Mouse (Mus musculus): ENCODE measurements around the gene Elp6.
A peak's percentile ranks its signal among the peaks of the same experiment; 100 is the strongest.
"Not testable (repeated sequence)": the region's sequence is repeated elsewhere in the genome, so short reads cannot be mapped to it uniquely, and the experiment has no call there.

The Elp6 gene

DNA sequence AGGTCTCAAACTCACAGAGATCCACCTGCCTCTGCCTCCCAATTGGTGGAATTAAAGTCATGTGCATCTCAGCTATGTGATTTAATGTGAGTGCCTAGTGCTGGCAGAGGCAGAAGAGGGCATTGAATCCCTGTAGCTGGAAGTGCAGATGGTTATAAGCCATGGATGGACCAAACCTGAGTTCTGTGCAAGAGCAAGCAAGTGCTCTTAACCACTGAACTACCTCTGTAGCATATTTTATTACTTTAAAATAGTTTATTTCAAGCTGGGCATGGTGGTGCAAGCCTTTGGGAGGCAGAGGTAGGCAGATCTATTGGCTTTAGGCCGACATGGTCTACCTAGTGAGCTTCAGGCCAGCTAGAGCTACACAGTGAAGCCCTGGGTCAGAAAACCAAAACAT lies 19.2 kb downstream of the Elp6 start:
- Histone ChIP-seq H3K36me3 (ENCODE audit: insufficient read depth, low read length) (peaks cover 26% of the 10 kb centered on the region), H3K9me3 (ENCODE audit: low read length) (no peaks in the 10 kb centered on the region; the same call in 1 of the 2 replicates), H3K4me1 (replicated peaks; ENCODE audit: low read depth, low read length) (peaks cover 31% of the 10 kb centered on the region), H3K4me3 (replicated peaks; ENCODE audit: low read length) (no peak overlapping the region), H3K27me3 (ENCODE audit: insufficient read depth, low read length) (peaks cover 79% of the 10 kb centered on the region)
- TF ChIP-seq POU5F1 (IDR thresholded peaks at IDR 0.05; ENCODE audit: borderline replicate concordance, low read length) (no peak), NANOG (IDR thresholded peaks at IDR 0.05; ENCODE audit: borderline replicate concordance, low read length) (no peak), CTCF (conservative IDR thresholded peaks at IDR 0.05; ENCODE audit: low read length) (no peak)

DNA sequence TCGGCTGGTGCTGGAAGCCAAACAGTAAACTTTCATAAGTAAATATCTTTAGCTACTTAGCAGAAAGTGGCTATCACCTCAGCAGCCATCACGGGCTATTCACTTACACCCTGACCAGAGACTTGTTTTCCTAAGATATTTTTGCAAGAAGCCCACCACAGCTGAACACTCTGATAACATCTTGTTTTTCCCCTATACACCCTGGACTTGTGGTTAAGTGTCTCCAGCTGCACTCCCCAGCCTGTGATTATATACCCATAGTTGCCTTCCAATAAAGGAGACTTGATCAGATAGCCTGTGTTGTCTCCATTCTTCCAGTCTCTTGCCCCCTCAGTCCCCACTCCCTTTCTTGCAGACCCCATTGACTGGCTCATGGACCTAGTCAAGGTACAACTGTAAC lies 23.2 kb downstream of the Elp6 start:
- Histone ChIP-seq H3K36me3 (ENCODE audit: insufficient read depth, low read length) (no peaks in the 10 kb centered on the region), H3K4me1 (replicated peaks; ENCODE audit: low read depth, low read length) (peaks cover 22% of the 10 kb centered on the region), H3K27me3 (ENCODE audit: insufficient read depth, low read length) (peaks cover 63% of the 10 kb centered on the region), H3K4me3 (replicated peaks; ENCODE audit: low read length) (no peak overlapping the region), H3K9me3 (ENCODE audit: low read length) (peaks cover 8% of the 10 kb centered on the region)
- TF ChIP-seq POU5F1 (IDR thresholded peaks at IDR 0.05; ENCODE audit: borderline replicate concordance, low read length) (no peak), CTCF (conservative IDR thresholded peaks at IDR 0.05; ENCODE audit: low read length) (no peak), NANOG (IDR thresholded peaks at IDR 0.05; ENCODE audit: borderline replicate concordance, low read length) (no peak)

DNA sequence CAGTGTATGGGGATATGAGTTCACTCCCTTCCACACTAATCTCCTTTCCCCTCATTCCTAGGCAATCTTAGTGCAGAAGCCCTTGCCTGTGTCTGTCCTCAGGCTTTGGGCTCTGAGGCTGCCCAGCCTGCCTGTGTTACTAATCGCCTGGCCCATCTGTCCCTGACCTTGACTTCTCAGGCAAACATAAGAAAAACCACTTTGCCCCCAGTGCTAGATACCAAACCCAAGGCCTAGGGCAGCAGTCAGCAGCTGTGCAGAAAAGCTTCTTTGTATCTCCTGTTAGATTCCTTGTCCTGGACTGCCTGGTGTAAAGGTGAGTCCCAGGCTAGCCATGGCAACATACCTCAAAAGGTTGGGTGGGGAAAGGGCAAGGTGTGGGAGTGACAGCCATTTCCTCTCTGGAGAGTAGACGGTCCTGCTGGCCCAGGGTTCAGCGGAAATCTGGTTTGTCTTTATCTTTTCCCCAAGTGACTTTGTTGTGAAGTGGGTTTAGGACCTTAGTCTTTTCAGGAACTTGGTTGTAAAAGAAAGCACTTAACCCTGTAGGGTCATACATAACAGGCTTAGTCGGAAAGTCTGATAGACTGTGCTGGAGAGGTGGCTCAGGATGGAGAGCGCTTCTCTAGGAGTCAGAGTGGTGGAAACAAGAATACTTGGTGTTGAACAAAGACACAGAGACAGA lies 24.1 kb downstream of the Elp6 start:
- Histone ChIP-seq H3K4me1 (replicated peaks; ENCODE audit: low read depth, low read length) (peaks cover 17% of the 10 kb centered on the region), H3K9me3 (ENCODE audit: low read length) (peaks cover 8% of the 10 kb centered on the region), H3K36me3 (ENCODE audit: insufficient read depth, low read length) (no peaks in the 10 kb centered on the region), H3K4me3 (replicated peaks; ENCODE audit: low read length) (peak overlapping the region; percentile 20; the same call in 1 of the 2 replicates), H3K27me3 (ENCODE audit: insufficient read depth, low read length) (peaks cover 58% of the 10 kb centered on the region)
- TF ChIP-seq CTCF (conservative IDR thresholded peaks at IDR 0.05; ENCODE audit: low read length) (no peak), POU5F1 (IDR thresholded peaks at IDR 0.05; ENCODE audit: borderline replicate concordance, low read length) (no peak), NANOG (IDR thresholded peaks at IDR 0.05; ENCODE audit: borderline replicate concordance, low read length) (no peak)

- Histone ChIP-seq H3K9me3 (ENCODE audit: low read length) (peaks cover 8% of the 10 kb centered on the region), H3K4me1 (replicated peaks; ENCODE audit: low read depth, low read length) (peaks cover 20% of the 10 kb centered on the region), H3K27me3 (ENCODE audit: insufficient read depth, low read length) (peaks cover 54% of the 10 kb centered on the region), H3K36me3 (ENCODE audit: insufficient read depth, low read length) (no peaks in the 10 kb centered on the region), H3K4me3 (replicated peaks; ENCODE audit: low read length) (peak overlapping the region; percentile 20; the same call in 1 of the 2 replicates)
- TF ChIP-seq CTCF (conservative IDR thresholded peaks at IDR 0.05; ENCODE audit: low read length), result no peak
These were observed 24.7 kb downstream of the Elp6 start for GRCm38 (mm10) chr9:110329655-110330054.

DNA sequence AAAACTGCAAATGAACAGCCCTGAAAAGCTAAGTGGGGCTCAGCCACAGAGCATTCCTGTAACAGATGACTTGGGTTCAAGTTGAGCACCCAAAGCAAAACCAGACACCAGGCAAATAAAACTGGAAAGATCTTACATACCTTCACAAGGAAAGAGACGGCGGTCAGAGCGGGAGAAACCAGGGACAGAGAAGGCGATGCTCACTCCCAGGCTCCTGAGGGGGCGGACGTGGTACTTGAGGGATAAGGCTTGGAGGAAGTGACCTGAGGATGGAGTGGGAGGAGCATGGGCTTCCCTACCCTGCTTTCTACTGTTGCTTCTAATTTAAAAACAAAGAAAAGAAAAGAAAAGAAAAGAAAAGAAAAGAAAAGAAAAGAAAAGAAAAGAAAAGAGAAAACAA lies 25.4 kb downstream of the Elp6 start:
- Histone ChIP-seq H3K4me3 (replicated peaks; ENCODE audit: low read length) (no peak overlapping the region), H3K4me1 (replicated peaks; ENCODE audit: low read depth, low read length) (peaks cover 25% of the 10 kb centered on the region), H3K36me3 (ENCODE audit: insufficient read depth, low read length) (no peaks in the 10 kb centered on the region), H3K27me3 (ENCODE audit: insufficient read depth, low read length) (peaks cover 56% of the 10 kb centered on the region), H3K9me3 (ENCODE audit: low read length) (peaks cover 8% of the 10 kb centered on the region)
- TF ChIP-seq NANOG (IDR thresholded peaks at IDR 0.05; ENCODE audit: borderline replicate concordance, low read length) (no peak), CTCF (conservative IDR thresholded peaks at IDR 0.05; ENCODE audit: low read length) (no peak), POU5F1 (IDR thresholded peaks at IDR 0.05; ENCODE audit: borderline replicate concordance, low read length) (no peak)

DNA sequence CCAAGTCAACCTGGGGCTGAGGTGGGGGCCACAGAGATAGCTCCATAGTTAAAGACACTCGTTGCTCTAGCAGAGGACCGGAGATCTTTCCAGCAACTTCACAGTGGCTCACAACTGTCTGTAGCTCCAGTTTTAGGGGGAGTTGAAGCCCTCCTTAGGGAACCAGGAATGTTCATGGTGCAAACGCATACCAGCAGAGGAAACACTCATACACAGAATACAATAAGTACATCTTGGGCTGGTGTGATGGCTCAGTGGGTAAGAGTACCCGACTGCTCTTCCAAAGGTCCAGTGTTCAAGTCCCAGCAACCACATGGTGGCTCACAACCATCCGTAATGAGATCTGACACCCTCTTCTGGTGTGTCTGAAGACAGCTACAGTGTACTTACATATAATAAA lies 25.9 kb downstream of the Elp6 start:
- peaks cover 25% of the 10 kb centered on the region for H3K4me1 ChIP-seq (replicated peaks; ENCODE audit: low read depth, low read length)
- H3K9me3 ChIP-seq (ENCODE audit: low read length); H3K4me3 ChIP-seq (replicated peaks; ENCODE audit: low read length); H3K36me3 ChIP-seq (ENCODE audit: insufficient read depth, low read length): not testable (repeated sequence)
- H3K27me3 ChIP-seq (ENCODE audit: insufficient read depth, low read length), result peaks cover 52% of the 10 kb centered on the region

- H3K36me3 ChIP-seq (ENCODE audit: insufficient read depth, low read length), result no peaks in the 10 kb centered on the region
- peaks cover 8% of the 10 kb centered on the region for H3K9me3 ChIP-seq (ENCODE audit: low read length)
- peak within 1 kb of the TSS; percentile 87 for H3K4me3 ChIP-seq (replicated peaks; ENCODE audit: low read length)
- peaks cover 29% of the 10 kb centered on the region for H3K27me3 ChIP-seq (ENCODE audit: insufficient read depth, low read length)
- TF ChIP-seq CTCF (conservative IDR thresholded peaks at IDR 0.05; ENCODE audit: low read length) (peak; percentile 73), POU5F1 (IDR thresholded peaks at IDR 0.05; ENCODE audit: borderline replicate concordance, low read length) (no peak)
- H3K4me1 ChIP-seq (replicated peaks; ENCODE audit: low read depth, low read length), result peaks cover 34% of the 10 kb centered on the region
These were observed 28.3 kb downstream of the Elp6 start, which contains the start of gene Scap for GRCm38 (mm10) chr9:110333135-110333895. Scap (plus strand) TSS chr9:110333288.

GRCm38 (mm10) chr9:110333896-110334259 lies 28.9 kb downstream of the Elp6 start:
- peaks cover 8% of the 10 kb centered on the region for H3K9me3 ChIP-seq (ENCODE audit: low read length)
- TF ChIP-seq CTCF (conservative IDR thresholded peaks at IDR 0.05; ENCODE audit: low read length) (no peak), NANOG (IDR thresholded peaks at IDR 0.05; ENCODE audit: borderline replicate concordance, low read length) (no peak), POU5F1 (IDR thresholded peaks at IDR 0.05; ENCODE audit: borderline replicate concordance, low read length) (no peak)

DNA sequence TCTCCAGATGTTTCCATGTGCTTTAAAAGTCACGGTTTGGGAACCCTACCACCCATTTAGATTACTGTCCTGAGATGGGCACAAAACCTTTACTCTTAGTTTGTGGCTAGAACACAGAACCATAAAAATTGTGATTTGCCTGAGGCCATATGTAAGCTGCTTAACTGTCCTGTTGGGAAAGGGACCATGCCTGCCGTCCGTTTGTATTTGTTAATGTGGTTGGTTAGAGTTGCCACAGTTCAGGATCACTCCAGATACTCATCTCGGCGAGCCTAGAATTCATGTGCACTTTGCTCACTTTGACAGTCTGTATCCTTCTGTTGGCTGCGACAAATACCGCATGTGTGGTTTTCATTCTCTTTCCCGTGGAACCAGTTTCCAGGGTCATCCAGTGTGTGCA lies 29.9 kb downstream of the Elp6 start:
- peaks cover 28% of the 10 kb centered on the region for H3K4me1 ChIP-seq (replicated peaks; ENCODE audit: low read depth, low read length)
- peaks cover 17% of the 10 kb centered on the region for H3K27me3 ChIP-seq (ENCODE audit: insufficient read depth, low read length)
- H3K9me3 ChIP-seq (ENCODE audit: low read length), result peaks cover 8% of the 10 kb centered on the region
- no peaks in the 10 kb centered on the region for H3K36me3 ChIP-seq (ENCODE audit: insufficient read depth, low read length)
- no peak overlapping the region for H3K4me3 ChIP-seq (replicated peaks; ENCODE audit: low read length)
- no peak for TF ChIP-seq POU5F1 (IDR thresholded peaks at IDR 0.05; ENCODE audit: borderline replicate concordance, low read length)
- no peak for TF ChIP-seq CTCF (conservative IDR thresholded peaks at IDR 0.05; ENCODE audit: low read length)
- no peak for TF ChIP-seq NANOG (IDR thresholded peaks at IDR 0.05; ENCODE audit: borderline replicate concordance, low read length)

More at GRCm38 (mm10) chr9:110333896-110334259, 28.9 kb downstream of the Elp6 start:
- Histone ChIP-seq H3K4me3 (replicated peaks; ENCODE audit: low read length) (peak overlapping the region; percentile 87), H3K36me3 (ENCODE audit: insufficient read depth, low read length) (no peaks in the 10 kb centered on the region), H3K27me3 (ENCODE audit: insufficient read depth, low read length) (peaks cover 26% of the 10 kb centered on the region), H3K4me1 (replicated peaks; ENCODE audit: low read depth, low read length) (peaks cover 36% of the 10 kb centered on the region)
